Mouse (Mus musculus) layer of hippocampus, adult 9-11 months (tissue): Measurements from ENCODE around the gene Stat5b.
A peak's percentile ranks its signal among the peaks of the same experiment; 100 is the strongest.

ENCODE experiments used
- DNase-seq: peaks from one replicate; pipeline ENCODE4 v3.0.0; 2022

Stat5b gene

GRCm38 (mm10) chr11:100761547-100762045 lies 88.9 kb downstream of the Stat5b start:
- DNase-seq, result peak; percentile 77

- DNase-seq, result peak; percentile 93
Measured at GRCm38 (mm10) chr11:100759611-100760233, 90.8 kb downstream of the Stat5b start, which contains the start of gene Kcnh4. Kcnh4 (minus strand) TSS chr11:100759942.

- no peak for DNase-seq
Measured at GRCm38 (mm10) chr11:100758707-100759610, 91.6 kb downstream of the Stat5b start.

GRCm38 (mm10) chr11:100757566-100757965 lies 93.0 kb downstream of the Stat5b start:
- no peak for DNase-seq

- no peak for DNase-seq
Measured at GRCm38 (mm10) chr11:100756476-100756875, 94.0 kb downstream of the Stat5b start.

- DNase-seq, result no peak
Measured at GRCm38 (mm10) chr11:100754693-100755057, 95.8 kb downstream of the Stat5b start.

- peak; percentile 70 for DNase-seq
Measured at GRCm38 (mm10) chr11:100754021-100754692, 96.4 kb downstream of the Stat5b start.

- no peak for DNase-seq
Measured at GRCm38 (mm10) chr11:100752294-100752693, 98.2 kb downstream of the Stat5b start.

- DNase-seq, result peak; percentile 70
Measured at GRCm38 (mm10) chr11:100750127-100750526, 100.4 kb downstream of the Stat5b start.

- no peak for DNase-seq
Measured at GRCm38 (mm10) chr11:100749469-100749868, 101.1 kb downstream of the Stat5b start.

GRCm38 (mm10) chr11:100748620-100749019 lies 101.9 kb downstream of the Stat5b start:
- DNase-seq, result no peak

GRCm38 (mm10) chr11:100747114-100747513 lies 103.4 kb downstream of the Stat5b start:
- DNase-seq, result no peak

- DNase-seq, result no peak
Measured at GRCm38 (mm10) chr11:100746546-100746945, 104.0 kb downstream of the Stat5b start.

- DNase-seq, result no peak
Measured at GRCm38 (mm10) chr11:100745085-100745484, 105.4 kb downstream of the Stat5b start.

GRCm38 (mm10) chr11:100741348-100741747 lies 109.2 kb downstream of the Stat5b start:
- no peak for DNase-seq

GRCm38 (mm10) chr11:100738749-100739148 lies 111.8 kb downstream of the Stat5b start:
- no peak for DNase-seq

GRCm38 (mm10) chr11:100738066-100738604 lies 112.4 kb downstream of the Stat5b start, which contains the start of gene Rab5c:
Rab5c (minus strand) TSS chr11:100738215.
- DNase-seq, result peak; percentile 99

- no peak for DNase-seq
Measured at GRCm38 (mm10) chr11:100737105-100737733, 113.3 kb downstream of the Stat5b start.

GRCm38 (mm10) chr11:100736746-100737080 lies 113.8 kb downstream of the Stat5b start:
- no peak for DNase-seq

GRCm38 (mm10) chr11:100735954-100736745 lies 114.4 kb downstream of the Stat5b start:
- DNase-seq, result no peak

- DNase-seq, result no peak
Measured at GRCm38 (mm10) chr11:100735134-100735865, 115.2 kb downstream of the Stat5b start.
